Mouse (Mus musculus): ENCODE results near the gene Ddah1.

Ddah1 gene

GRCm38 (mm10) chr3:145763642-145763972, 5.1 kb downstream of the Ddah1 start:
- intact Hi-C loops (cut with DNase I) = no loop called here

GRCm38 (mm10) chr3:145764416-145764815, 5.9 kb downstream of the Ddah1 start:
- intact Hi-C loops (cut with DNase I) = no loop called here

GRCm38 (mm10) chr3:145768439-145768838, 10.0 kb downstream of the Ddah1 start:
- intact Hi-C loops (cut with DNase I) = no loop called here

GRCm38 (mm10) chr3:145773384-145773783, 14.9 kb downstream of the Ddah1 start:
- intact Hi-C loops (cut with DNase I) = no loop called here

- intact Hi-C loops (cut with DNase I) = no loop called here
Observed at GRCm38 (mm10) chr3:145774336-145774735, 15.9 kb downstream of the Ddah1 start.

GRCm38 (mm10) chr3:145775236-145775635, 16.8 kb downstream of the Ddah1 start:
- intact Hi-C loops (cut with DNase I) = no loop called here

- intact Hi-C loops (cut with DNase I) = no loop called here
Observed at GRCm38 (mm10) chr3:145775862-145776261, 17.4 kb downstream of the Ddah1 start.

- intact Hi-C loops (cut with DNase I) = no loop called here
Observed at GRCm38 (mm10) chr3:145777006-145777405, 18.5 kb downstream of the Ddah1 start.

GRCm38 (mm10) chr3:145778406-145778922, 20.0 kb downstream of the Ddah1 start:
- intact Hi-C loops (cut with DNase I) = no loop called here

- intact Hi-C loops (cut with DNase I) = no loop called here
Observed at GRCm38 (mm10) chr3:145779279-145779973, 21.0 kb downstream of the Ddah1 start.

- intact Hi-C loops (cut with DNase I) = no loop called here
Observed at GRCm38 (mm10) chr3:145780784-145781442, 22.4 kb downstream of the Ddah1 start.

- intact Hi-C loops (cut with DNase I) = no loop called here
Observed at GRCm38 (mm10) chr3:145785244-145785643, 26.8 kb downstream of the Ddah1 start.

GRCm38 (mm10) chr3:145787303-145787702, 28.8 kb downstream of the Ddah1 start:
- intact Hi-C loops (cut with DNase I) = no loop called here

- intact Hi-C loops (cut with DNase I) = no loop called here
Observed at GRCm38 (mm10) chr3:145789114-145789513, 30.6 kb downstream of the Ddah1 start.

- intact Hi-C loops (cut with DNase I) = no loop called here
Observed at GRCm38 (mm10) chr3:145790233-145790632, 31.8 kb downstream of the Ddah1 start.

GRCm38 (mm10) chr3:145790709-145791108, 32.2 kb downstream of the Ddah1 start:
- intact Hi-C loops (cut with DNase I) = no loop called here

GRCm38 (mm10) chr3:145794355-145794754, 35.9 kb downstream of the Ddah1 start:
- intact Hi-C loops (cut with DNase I) = no loop called here

- intact Hi-C loops (cut with DNase I) = no loop called here
Observed at GRCm38 (mm10) chr3:145795896-145796295, 37.4 kb downstream of the Ddah1 start.

- intact Hi-C loops (cut with DNase I) = no loop called here
Observed at GRCm38 (mm10) chr3:145798042-145798441, 39.6 kb downstream of the Ddah1 start.

GRCm38 (mm10) chr3:145798751-145799188, 40.3 kb downstream of the Ddah1 start:
- intact Hi-C loops (cut with DNase I) = no loop called here

- intact Hi-C loops (cut with DNase I) = no loop called here
Observed at GRCm38 (mm10) chr3:145799365-145799764, 40.9 kb downstream of the Ddah1 start.

- intact Hi-C loops (cut with DNase I) = no loop called here
Observed at GRCm38 (mm10) chr3:145802106-145802505, 43.6 kb downstream of the Ddah1 start.

GRCm38 (mm10) chr3:145805848-145806247, 47.4 kb downstream of the Ddah1 start:
- intact Hi-C loops (cut with DNase I) = no loop called here

All from adrenal gland (tissue).